Mouse (Mus musculus) C2C12 (cell line): ENCODE data around the gene Frmd8.

Experiments
- CEBPB ChIP-seq: IDR thresholded peaks from one replicate; pipeline ENCODE4 v1.6.1; 2011; ENCODE audit warnings: low read depth, mild to moderate bottlenecking, control low read depth, moderate library complexity
- CTCF ChIP-seq: IDR thresholded peaks from one replicate; pipeline ENCODE4 v1.5.1; 2011; ENCODE audit not compliant: control insufficient read depth, insufficient read depth, insufficient read length
- MAX ChIP-seq: IDR thresholded peaks from one replicate; pipeline ENCODE4 v1.6.1; 2011; ENCODE audit warnings: mild to moderate bottlenecking, control low read depth
- MYOD1 ChIP-seq: IDR thresholded peaks from one replicate; pipeline ENCODE4 v1.6.1; 2011; ENCODE audit warnings: low read depth; ENCODE audit not compliant: control insufficient read depth, insufficient read length
- MYOG ChIP-seq: IDR thresholded peaks from one replicate; pipeline ENCODE4 v1.6.1; 2011; ENCODE audit not compliant: control insufficient read depth, insufficient read length; ENCODE audit errors: extremely low read depth
- USF1 ChIP-seq: IDR thresholded peaks from one replicate; pipeline ENCODE4 v1.6.1; 2011; ENCODE audit warnings: low read depth, mild to moderate bottlenecking, control low read depth, moderate library complexity

- TF ChIP-seq MAX (no peak), CTCF (no peak), USF1 (no peak), MYOG (no peak), CEBPB (no peak), MYOD1 (peak; percentile 38)
These were observed 34.8 kb downstream of the Frmd8 start for GRCm38 (mm10) chr19:5840086-5840889.
